Mouse (Mus musculus) lung, adult 2 months (tissue): Measurements from ENCODE around the gene Tnfrsf23.
"Not testable (repeated sequence)": the region's sequence is repeated elsewhere in the genome, so short reads cannot be mapped to it uniquely, and the experiment has no call there.

Experiments
- CTCF ChIP-seq: fragments of 200-500 bp; IDR thresholded peaks from 2 replicates; pipeline ENCODE4 v1.5.1; 2011; ENCODE audit warnings: mild to moderate bottlenecking, low read length, control low read depth; ENCODE audit not compliant: insufficient read depth
- POLR2A ChIP-seq: fragments of 200-500 bp; IDR thresholded peaks from 2 replicates; pipeline ENCODE4 v1.6.1; 2011; ENCODE audit warnings: low read depth, mild to moderate bottlenecking, control low read depth, low read length, borderline replicate concordance; ENCODE audit errors: extremely low read depth

DNA sequence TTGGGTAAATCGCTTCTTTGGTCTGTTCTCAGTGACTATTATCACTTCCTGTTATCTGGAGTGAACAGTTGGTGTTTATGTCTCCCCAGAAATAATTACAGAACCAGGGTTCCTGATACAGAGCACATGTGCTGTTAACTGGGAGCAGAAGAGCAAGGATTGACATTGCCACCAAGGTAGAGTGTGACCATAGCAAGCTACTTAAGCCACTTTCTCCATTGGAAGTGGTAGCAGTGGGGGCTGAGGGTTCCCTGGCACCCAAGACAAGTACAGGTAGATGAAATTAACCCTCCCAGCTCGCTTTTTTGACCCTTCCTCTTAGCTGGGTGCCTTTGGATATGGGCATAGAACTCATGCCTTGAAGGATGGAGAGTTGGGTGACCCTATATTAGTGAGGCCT, 4.8 kb downstream of the Tnfrsf23 start:
- not testable (repeated sequence) for TF ChIP-seq POLR2A, CTCF
